Mouse (Mus musculus): Measurements from ENCODE around the gene Sdk1. TPM values are rescaled to one million over a fixed set of nuclear protein-coding genes. Genes with fewer than 3 reads are reported as not detected.

Gene Sdk1
- polyA plus RNA-seq, 1 experiment from 2014 or later, result 4.0 TPM

GRCm38 (mm10) chr5:141404651-141405050 is 163.4 kb downstream of the Sdk1 start:
- Histone ChIP-seq H3K4me3 (ENCODE audit: low read length) (no peak overlapping the region), H3K4me2 (replicated peaks; ENCODE audit: low read depth, low read length) (no peak overlapping the region), H3K27me3 (ENCODE audit: insufficient read depth, low read length) (no peaks in the 10 kb centered on the region; the same call in 1 of the 2 replicates), H3K27ac (ENCODE audit: low read length) (no peak overlapping the region), H3K36me3 (ENCODE audit: insufficient read depth, low read length) (no peaks in the 10 kb centered on the region), H3K9me3 (ENCODE audit: low read length) (no peaks in the 10 kb centered on the region), H3K9ac (replicated peaks; ENCODE audit: low read length) (no peak overlapping the region), H3K4me1 (ENCODE audit: insufficient read depth, low read length) (peaks cover 4% of the 10 kb centered on the region; the same call in 1 of the 2 replicates)
- 42% methylated on average over 2 of the region's 2 CpGs for WGBS
- ATAC-seq (ENCODE audit: low FRiP score, low TSS enrichment), result no peak

DNA sequence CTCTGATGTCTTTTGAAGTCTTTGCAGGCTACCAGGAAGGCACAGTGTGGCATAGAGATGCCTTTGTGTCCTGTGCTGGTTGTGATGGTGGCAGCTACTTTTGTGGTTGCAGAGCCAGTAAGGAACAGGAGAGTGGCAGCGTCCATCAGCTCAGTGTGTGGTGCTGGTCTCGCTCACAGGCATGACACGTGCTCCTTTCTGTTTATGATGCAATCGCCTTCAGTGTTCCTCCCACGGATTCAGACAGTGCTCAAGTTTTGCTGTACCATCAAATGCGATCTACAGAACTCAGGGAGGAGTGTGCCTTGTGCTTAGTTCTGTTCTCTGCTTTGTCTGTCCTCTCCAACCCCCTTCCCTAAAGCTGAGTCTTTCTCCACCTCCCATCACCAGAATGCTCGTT is 165.6 kb downstream of the Sdk1 start:
- Histone ChIP-seq H3K27me3 (ENCODE audit: insufficient read depth, low read length) (no peaks in the 10 kb centered on the region; the same call in 1 of the 2 replicates), H3K4me1 (ENCODE audit: insufficient read depth, low read length) (peaks cover 4% of the 10 kb centered on the region; the same call in 1 of the 2 replicates), H3K4me3 (ENCODE audit: low read length) (no peak overlapping the region), H3K4me2 (replicated peaks; ENCODE audit: low read depth, low read length) (no peak overlapping the region), H3K9me3 (ENCODE audit: low read length) (no peaks in the 10 kb centered on the region), H3K36me3 (ENCODE audit: insufficient read depth, low read length) (no peaks in the 10 kb centered on the region), H3K27ac (ENCODE audit: low read length) (no peak overlapping the region), H3K9ac (replicated peaks; ENCODE audit: low read length) (no peak overlapping the region)
- WGBS, result 50% methylated on average over 7 of the region's 7 CpGs
- no peak for ATAC-seq (ENCODE audit: low FRiP score, low TSS enrichment)

DNA sequence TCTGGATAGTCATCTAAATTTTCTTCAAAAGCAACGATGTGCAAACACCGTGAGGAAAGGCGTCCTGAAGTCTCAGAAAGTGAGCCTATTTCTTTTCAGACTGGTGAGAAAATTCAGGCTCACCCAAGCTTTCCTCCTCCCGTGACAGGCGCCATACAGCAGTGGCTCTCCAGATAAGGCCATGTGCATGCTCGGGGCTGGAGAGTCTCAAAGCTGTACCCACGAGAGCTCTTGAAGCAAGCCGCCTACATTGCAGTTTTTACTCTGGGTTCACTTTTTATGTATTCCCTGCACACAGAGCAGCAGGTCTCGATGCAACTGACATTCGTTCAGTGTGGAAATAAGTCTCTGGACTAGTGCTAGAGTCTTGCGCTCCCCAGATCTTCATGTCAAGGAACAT is 171.7 kb downstream of the Sdk1 start:
- WGBS, result 67% methylated on average over 11 of the region's 11 CpGs
- Histone ChIP-seq H3K9ac (replicated peaks; ENCODE audit: low read length) (no peak overlapping the region), H3K9me3 (ENCODE audit: low read length) (no peaks in the 10 kb centered on the region), H3K4me3 (ENCODE audit: low read length) (no peak overlapping the region), H3K27ac (ENCODE audit: low read length) (no peak overlapping the region), H3K4me1 (ENCODE audit: insufficient read depth, low read length) (no peaks in the 10 kb centered on the region), H3K27me3 (ENCODE audit: insufficient read depth, low read length) (no peaks in the 10 kb centered on the region), H3K4me2 (replicated peaks; ENCODE audit: low read depth, low read length) (no peak overlapping the region), H3K36me3 (ENCODE audit: insufficient read depth, low read length) (no peaks in the 10 kb centered on the region)
- no peak for ATAC-seq (ENCODE audit: low FRiP score, low TSS enrichment)

DNA sequence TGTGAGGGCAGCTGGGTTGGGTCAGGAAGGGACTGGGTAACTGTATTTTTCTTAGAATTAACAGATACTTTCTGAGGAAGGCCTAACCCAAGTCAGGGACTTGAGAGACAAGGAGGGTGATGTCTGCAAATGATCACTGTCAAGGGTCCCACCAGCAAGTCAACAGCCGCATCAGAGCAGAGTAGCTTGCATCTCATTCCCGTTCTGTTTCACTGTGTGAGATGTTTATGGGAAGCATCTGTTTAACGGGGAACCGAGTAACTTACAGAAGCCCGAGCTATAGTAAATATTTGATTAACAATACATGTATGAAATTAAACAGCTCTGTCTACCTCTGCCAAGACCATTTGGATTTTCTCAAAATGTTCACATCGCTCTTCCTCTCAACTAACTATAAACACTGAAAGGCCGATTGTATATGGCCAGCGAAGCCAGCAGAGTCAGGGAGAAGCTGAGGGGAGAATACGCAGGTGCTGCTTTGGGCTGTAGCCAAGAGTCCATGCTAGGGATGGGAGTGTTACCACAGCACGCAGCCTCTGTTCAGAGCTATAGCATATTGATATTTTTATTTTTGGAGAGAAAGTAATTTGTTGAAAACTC is 174.5 kb downstream of the Sdk1 start:
- H3K27me3 ChIP-seq (ENCODE audit: insufficient read depth, low read length), result no peaks in the 10 kb centered on the region
- H3K4me1 ChIP-seq (ENCODE audit: insufficient read depth, low read length), result no peaks in the 10 kb centered on the region
- no peak overlapping the region for H3K27ac ChIP-seq (ENCODE audit: low read length)
- no peak overlapping the region for H3K4me2 ChIP-seq (replicated peaks; ENCODE audit: low read depth, low read length)
- WGBS, result 58% methylated on average over 10 of the region's 10 CpGs
- H3K9me3 ChIP-seq (ENCODE audit: low read length), result no peaks in the 10 kb centered on the region
- H3K9ac ChIP-seq (replicated peaks; ENCODE audit: low read length), result no peak overlapping the region
- no peak for ATAC-seq (ENCODE audit: low FRiP score, low TSS enrichment)
- H3K36me3 ChIP-seq (ENCODE audit: insufficient read depth, low read length), result no peaks in the 10 kb centered on the region
- no peak overlapping the region for H3K4me3 ChIP-seq (ENCODE audit: low read length)

DNA sequence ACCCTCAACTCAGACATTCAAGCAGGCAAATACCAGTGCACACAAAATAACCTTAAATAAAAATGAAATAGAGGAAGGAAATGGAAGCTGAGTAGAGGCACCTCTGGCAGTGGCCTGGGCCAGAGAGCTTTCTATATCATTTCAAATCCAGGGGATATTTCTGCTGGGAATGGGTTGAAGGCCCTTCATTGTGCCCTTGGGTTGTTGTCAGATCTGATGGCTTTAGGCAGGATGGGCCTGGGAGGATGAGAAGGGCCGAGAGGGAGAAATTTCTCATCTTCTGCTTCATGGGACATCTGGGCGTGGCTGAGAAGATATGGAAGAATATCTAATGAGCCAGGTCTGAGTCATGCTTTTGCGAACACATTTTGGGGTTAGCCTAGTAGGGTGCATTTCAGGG is 186.8 kb downstream of the Sdk1 start:
- WGBS, result 85% methylated on average over 3 of the region's 3 CpGs
- Histone ChIP-seq H3K9ac (replicated peaks; ENCODE audit: low read length) (no peak overlapping the region), H3K27ac (ENCODE audit: low read length) (no peak overlapping the region), H3K36me3 (ENCODE audit: insufficient read depth, low read length) (no peaks in the 10 kb centered on the region), H3K4me2 (replicated peaks; ENCODE audit: low read depth, low read length) (no peak overlapping the region), H3K9me3 (ENCODE audit: low read length) (no peaks in the 10 kb centered on the region), H3K27me3 (ENCODE audit: insufficient read depth, low read length) (no peaks in the 10 kb centered on the region), H3K4me3 (ENCODE audit: low read length) (no peak overlapping the region), H3K4me1 (ENCODE audit: insufficient read depth, low read length) (no peaks in the 10 kb centered on the region)
- no peak for ATAC-seq (ENCODE audit: low FRiP score, low TSS enrichment)

DNA sequence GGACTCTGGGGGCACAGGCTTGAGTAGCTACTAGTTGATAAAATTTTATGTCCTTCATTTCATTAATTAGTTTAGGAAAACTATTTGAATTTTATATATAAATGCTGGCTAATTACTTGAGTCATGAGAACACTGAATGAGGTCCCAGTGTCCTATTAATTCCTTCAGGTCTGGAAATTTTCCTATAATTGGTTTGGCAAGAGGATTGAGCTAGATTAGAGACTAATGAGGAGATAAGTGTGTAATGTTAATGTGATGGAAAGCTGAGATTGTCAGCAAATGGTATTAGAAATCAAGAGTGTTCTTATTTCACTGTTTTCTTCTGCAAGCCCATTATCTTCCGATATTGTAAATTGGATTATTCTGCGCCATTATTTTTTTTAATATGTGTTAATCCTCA is 192.0 kb downstream of the Sdk1 start:
- no peak overlapping the region for H3K9ac ChIP-seq (replicated peaks; ENCODE audit: low read length)
- H3K4me1 ChIP-seq (ENCODE audit: insufficient read depth, low read length), result no peaks in the 10 kb centered on the region
- no peak for ATAC-seq (ENCODE audit: low FRiP score, low TSS enrichment)
- H3K9me3 ChIP-seq (ENCODE audit: low read length), result no peaks in the 10 kb centered on the region
- H3K4me3 ChIP-seq (ENCODE audit: low read length), result no peak overlapping the region
- no peak overlapping the region for H3K27ac ChIP-seq (ENCODE audit: low read length)
- no peaks in the 10 kb centered on the region for H3K36me3 ChIP-seq (ENCODE audit: insufficient read depth, low read length)
- 99% methylated on average over 2 of the region's 2 CpGs for WGBS
- H3K27me3 ChIP-seq (ENCODE audit: insufficient read depth, low read length), result no peaks in the 10 kb centered on the region
- no peak overlapping the region for H3K4me2 ChIP-seq (replicated peaks; ENCODE audit: low read depth, low read length)

DNA sequence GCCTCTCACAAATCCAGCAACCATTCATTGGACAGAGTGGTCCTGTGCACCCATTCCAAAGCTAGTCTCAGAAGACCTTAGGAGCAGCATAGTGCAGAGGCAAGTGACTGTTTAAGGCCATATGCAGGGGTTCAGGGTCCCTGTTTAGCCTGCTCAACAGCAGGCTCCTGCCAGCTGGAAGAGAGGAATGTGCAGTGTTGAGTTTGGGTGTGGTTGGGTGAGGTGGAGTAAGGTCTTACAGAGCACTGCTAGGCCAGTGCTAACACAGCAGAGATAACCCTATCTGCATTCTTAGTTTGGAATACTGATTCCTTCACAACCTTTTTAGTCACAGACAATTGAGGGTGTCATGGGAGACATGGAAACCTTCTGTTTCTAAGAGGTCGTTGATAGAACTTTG is 206.0 kb downstream of the Sdk1 start:
- WGBS, result 75% methylated on average over 1 of the region's 1 CpGs
- H3K27ac ChIP-seq (ENCODE audit: low read length), result no peak overlapping the region
- no peaks in the 10 kb centered on the region for H3K4me1 ChIP-seq (ENCODE audit: insufficient read depth, low read length)
- no peak for ATAC-seq (ENCODE audit: low FRiP score, low TSS enrichment)
- H3K4me3 ChIP-seq (ENCODE audit: low read length), result no peak overlapping the region
- no peaks in the 10 kb centered on the region for H3K9me3 ChIP-seq (ENCODE audit: low read length)
- no peak overlapping the region for H3K4me2 ChIP-seq (replicated peaks; ENCODE audit: low read depth, low read length)
- no peaks in the 10 kb centered on the region for H3K27me3 ChIP-seq (ENCODE audit: insufficient read depth, low read length)
- H3K36me3 ChIP-seq (ENCODE audit: insufficient read depth, low read length), result no peaks in the 10 kb centered on the region
- H3K9ac ChIP-seq (replicated peaks; ENCODE audit: low read length), result no peak overlapping the region

- Histone ChIP-seq H3K36me3 (ENCODE audit: insufficient read depth, low read length) (no peaks in the 10 kb centered on the region), H3K9ac (replicated peaks; ENCODE audit: low read length) (no peak overlapping the region), H3K27me3 (ENCODE audit: insufficient read depth, low read length) (no peaks in the 10 kb centered on the region), H3K4me3 (ENCODE audit: low read length) (no peak overlapping the region), H3K4me2 (replicated peaks; ENCODE audit: low read depth, low read length) (no peak overlapping the region), H3K4me1 (ENCODE audit: insufficient read depth, low read length) (no peaks in the 10 kb centered on the region), H3K27ac (ENCODE audit: low read length) (no peak overlapping the region), H3K9me3 (ENCODE audit: low read length) (no peaks in the 10 kb centered on the region)
- ATAC-seq (ENCODE audit: low FRiP score, low TSS enrichment), result no peak
- WGBS, result 75% methylated on average over 2 of the region's 2 CpGs
Measured at GRCm38 (mm10) chr5:141463417-141463816, 222.1 kb downstream of the Sdk1 start.

DNA sequence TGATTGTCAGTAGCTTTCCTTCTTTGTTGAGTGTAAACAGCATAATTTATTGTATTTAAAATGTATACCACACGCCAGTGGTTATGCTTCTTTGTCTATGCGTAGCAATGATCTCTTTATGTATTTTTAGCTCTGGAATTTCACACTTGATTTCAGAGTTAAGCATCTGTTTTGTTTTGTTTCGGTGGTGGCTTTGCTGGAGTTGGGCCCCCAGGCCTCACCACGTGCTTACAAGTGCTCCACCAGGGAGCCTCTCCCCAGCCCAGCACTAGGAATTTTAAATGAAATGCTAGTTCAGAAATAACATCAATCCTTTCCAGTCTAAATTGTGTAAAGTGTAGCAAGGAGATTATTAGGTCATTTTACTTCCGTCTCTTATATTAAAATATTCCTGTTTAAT is 227.5 kb downstream of the Sdk1 start:
- no peak overlapping the region for H3K4me3 ChIP-seq (ENCODE audit: low read length)
- H3K9me3 ChIP-seq (ENCODE audit: low read length), result no peaks in the 10 kb centered on the region
- no peaks in the 10 kb centered on the region for H3K36me3 ChIP-seq (ENCODE audit: insufficient read depth, low read length)
- H3K4me1 ChIP-seq (ENCODE audit: insufficient read depth, low read length), result no peaks in the 10 kb centered on the region
- H3K27me3 ChIP-seq (ENCODE audit: insufficient read depth, low read length), result no peaks in the 10 kb centered on the region
- no peak overlapping the region for H3K4me2 ChIP-seq (replicated peaks; ENCODE audit: low read depth, low read length)
- 54% methylated on average over 5 of the region's 5 CpGs for WGBS
- no peak overlapping the region for H3K9ac ChIP-seq (replicated peaks; ENCODE audit: low read length)
- no peak overlapping the region for H3K27ac ChIP-seq (ENCODE audit: low read length)
- no peak for ATAC-seq (ENCODE audit: low FRiP score, low TSS enrichment)

GRCm38 (mm10) chr5:141505281-141505680 is 264.0 kb downstream of the Sdk1 start:
- H3K4me2 ChIP-seq (replicated peaks; ENCODE audit: low read depth, low read length), result no peak overlapping the region
- H3K4me1 ChIP-seq (ENCODE audit: insufficient read depth, low read length), result no peaks in the 10 kb centered on the region
- no peaks in the 10 kb centered on the region for H3K27me3 ChIP-seq (ENCODE audit: insufficient read depth, low read length)
- WGBS, result 48% methylated on average over 6 of the region's 6 CpGs
- H3K27ac ChIP-seq (ENCODE audit: low read length), result no peak overlapping the region
- no peaks in the 10 kb centered on the region for H3K36me3 ChIP-seq (ENCODE audit: insufficient read depth, low read length)
- no peak overlapping the region for H3K9ac ChIP-seq (replicated peaks; ENCODE audit: low read length)
- ATAC-seq (ENCODE audit: low FRiP score, low TSS enrichment), result no peak
- no peaks in the 10 kb centered on the region for H3K9me3 ChIP-seq (ENCODE audit: low read length)
- no peak overlapping the region for H3K4me3 ChIP-seq (ENCODE audit: low read length)

Data from kidney, embryonic 16.5 days (tissue).